16 mouse cellular contexts compared by ENCODE assay signal in the genomic region with DNA sequence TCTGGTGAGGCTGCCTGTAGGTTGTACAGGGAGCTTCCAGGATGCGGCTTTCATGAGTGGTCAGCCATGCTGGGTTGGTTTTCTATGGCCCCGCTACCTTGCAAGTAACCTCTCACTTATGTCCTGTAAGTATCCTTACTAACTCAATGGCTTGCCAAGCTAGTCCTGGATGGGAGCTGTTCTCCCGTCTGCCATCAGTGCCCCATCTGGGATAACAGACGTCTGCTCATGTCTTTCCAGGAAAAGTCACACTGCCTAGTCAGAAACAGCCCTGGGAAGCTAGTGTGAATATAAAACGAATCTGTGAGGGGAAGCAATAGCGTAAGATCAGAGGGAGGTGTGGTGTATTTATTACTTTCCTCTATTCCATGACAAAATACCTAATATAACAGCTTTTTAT.
A peak's percentile ranks its signal among the peaks of the same experiment; 100 is the strongest.
DNase-seq lines count a peak whose midpoint lies in the region; ATAC-seq and TF ChIP-seq lines count a peak whose summit lies in the region.
"Had no signal": no experiment of that assay in that cellular context is flagged by ENCODE, and none has a peak within 500 bp of the region (broad histone marks: within the 10 kb centered on the region; RNA-seq: fewer than 3 reads in every experiment).

No protein-coding gene starts in this region.

- H3K27ac ChIP-seq in midbrain, postnatal 0 days (ENCODE audit: low read depth, low read length): no peak overlapping the region
- no peak overlapping the region for H3K27ac ChIP-seq in midbrain, embryonic 14.5 days (replicated peaks; ENCODE audit: low read depth, low read length)
- peak overlapping the region; percentile 46; the same call in 1 of the 2 replicates for H3K27ac ChIP-seq in forebrain, embryonic 14.5 days (ENCODE audit: low read depth, low read length)
- no peak overlapping the region for H3K27ac ChIP-seq in hindbrain, postnatal 0 days
- H3K27ac ChIP-seq: embryonic facial prominence, embryonic 10.5 days; hindbrain, embryonic 13.5 days; midbrain, embryonic 12.5 days had no signal

- DNase-seq in midbrain, postnatal 0 days (ENCODE audit: low spot score): peak; percentile 5
- DNase-seq in midbrain, embryonic 14.5 days: no peak
- DNase-seq in forebrain, embryonic 14.5 days (ENCODE audit: low spot score): peak; percentile 85
- DNase-seq in layer of hippocampus, adult 18-20 months (ENCODE audit: low spot score in 2 of 2): peak; percentile 48 to 71
- peak; percentile 29 to 40 for DNase-seq in layer of hippocampus, postnatal 25 days (ENCODE audit: extremely low spot score in 1 of 2, low spot score in 1 of 2)
- no peak for DNase-seq in hindbrain, postnatal 0 days (ENCODE audit: low spot score)
- DNase-seq: adrenal gland, adult 2 months; heart, postnatal 14 days; liver had no signal

- H3K4me2 ChIP-seq in midbrain, postnatal 0 days (ENCODE audit: low read depth, low read length, poor library complexity, severe bottlenecking): no peak overlapping the region
- H3K4me2 ChIP-seq in midbrain, embryonic 14.5 days (ENCODE audit: low read length): no peak overlapping the region
- H3K4me2 ChIP-seq in forebrain, embryonic 14.5 days (ENCODE audit: low read length): no peak overlapping the region
- no peak overlapping the region for H3K4me2 ChIP-seq in hindbrain, postnatal 0 days (ENCODE audit: low read depth, low read length)
- H3K4me2 ChIP-seq: heart, embryonic 12.5 days; hindbrain, embryonic 13.5 days; midbrain, embryonic 12.5 days had no signal

- H3K9ac ChIP-seq in midbrain, postnatal 0 days (replicated peaks; ENCODE audit: low read length, poor library complexity, severe bottlenecking): no peak overlapping the region
- no peak overlapping the region for H3K9ac ChIP-seq in midbrain, embryonic 14.5 days (replicated peaks; ENCODE audit: low read length)
- no peak overlapping the region for H3K9ac ChIP-seq in forebrain, embryonic 14.5 days (ENCODE audit: low read length)
- no peak overlapping the region for H3K9ac ChIP-seq in hindbrain, postnatal 0 days (replicated peaks; ENCODE audit: low read length)
- H3K9ac ChIP-seq: heart, embryonic 12.5 days; hindbrain, embryonic 13.5 days; midbrain, embryonic 12.5 days had no signal

- H3K36me3 ChIP-seq in midbrain, postnatal 0 days (ENCODE audit: insufficient read depth, low read length): no peaks in the 10 kb centered on the region
- no peaks in the 10 kb centered on the region for H3K36me3 ChIP-seq in midbrain, embryonic 14.5 days (ENCODE audit: control insufficient read depth, insufficient read depth, low read length)
- H3K36me3 ChIP-seq in forebrain, embryonic 14.5 days (ENCODE audit: control insufficient read depth, insufficient read depth, low read length): no peaks in the 10 kb centered on the region
- H3K36me3 ChIP-seq in hindbrain, postnatal 0 days (ENCODE audit: insufficient read depth, low read length): no peaks in the 10 kb centered on the region
- H3K36me3 ChIP-seq: embryonic facial prominence, embryonic 10.5 days; heart, embryonic 12.5 days; hindbrain, embryonic 13.5 days; midbrain, embryonic 12.5 days had no signal

- no peak overlapping the region for H3K4me3 ChIP-seq in midbrain, postnatal 0 days (ENCODE audit: low read depth, low read length)
- H3K4me3 ChIP-seq in midbrain, embryonic 14.5 days (replicated peaks; ENCODE audit: low read depth, low read length): no peak overlapping the region
- no peak overlapping the region for H3K4me3 ChIP-seq in forebrain, embryonic 14.5 days (ENCODE audit: low read depth, low read length)
- no peak overlapping the region for H3K4me3 ChIP-seq in hindbrain, postnatal 0 days (ENCODE audit: low read length)
- H3K4me3 ChIP-seq: embryonic facial prominence, embryonic 10.5 days; heart, embryonic 12.5 days; hindbrain, embryonic 13.5 days; midbrain, embryonic 12.5 days had no signal

- no peak for TF ChIP-seq CTCF in midbrain, postnatal 0 days (IDR thresholded peaks at IDR 0.05)
- TF ChIP-seq CTCF in hindbrain, postnatal 0 days (IDR thresholded peaks at IDR 0.05; ENCODE audit: low read depth): no peak

- no peaks in the 10 kb centered on the region for H3K27me3 ChIP-seq in midbrain, postnatal 0 days (ENCODE audit: insufficient read depth, low read length)
- no peaks in the 10 kb centered on the region for H3K27me3 ChIP-seq in midbrain, embryonic 14.5 days (ENCODE audit: control insufficient read depth, insufficient read depth, low read length)
- no peaks in the 10 kb centered on the region for H3K27me3 ChIP-seq in forebrain, embryonic 14.5 days (replicated peaks; ENCODE audit: control insufficient read depth, insufficient read depth, low read length)
- H3K27me3 ChIP-seq in hindbrain, postnatal 0 days (ENCODE audit: insufficient read depth, low read length): no peaks in the 10 kb centered on the region
- H3K27me3 ChIP-seq: heart, embryonic 12.5 days; hindbrain, embryonic 13.5 days; midbrain, embryonic 12.5 days had no signal

- WGBS in midbrain, postnatal 0 days: 81% methylated on average over 6 of the region's 6 CpGs
- 73% methylated on average over 6 of the region's 6 CpGs for WGBS in midbrain, embryonic 14.5 days
- 59% methylated on average over 6 of the region's 6 CpGs for WGBS in forebrain, embryonic 14.5 days
- WGBS in hindbrain, postnatal 0 days: 58% methylated on average over 6 of the region's 6 CpGs

- no peaks in the 10 kb centered on the region for H3K9me3 ChIP-seq in midbrain, postnatal 0 days (ENCODE audit: low read length)
- no peaks in the 10 kb centered on the region for H3K9me3 ChIP-seq in midbrain, embryonic 14.5 days (ENCODE audit: control insufficient read depth, low read length)
- H3K9me3 ChIP-seq in forebrain, embryonic 14.5 days (replicated peaks; ENCODE audit: control insufficient read depth, low read length): no peaks in the 10 kb centered on the region
- H3K9me3 ChIP-seq in hindbrain, postnatal 0 days (ENCODE audit: low read length): no peaks in the 10 kb centered on the region
- H3K9me3 ChIP-seq: embryonic facial prominence, embryonic 10.5 days; heart, embryonic 12.5 days; hindbrain, embryonic 13.5 days; midbrain, embryonic 12.5 days had no signal

- H3K4me1 ChIP-seq in midbrain, postnatal 0 days (ENCODE audit: insufficient read depth, low read length): no peaks in the 10 kb centered on the region
- H3K4me1 ChIP-seq in midbrain, embryonic 14.5 days (ENCODE audit: control insufficient read depth, insufficient read depth, low read length): peaks cover 16% of the 10 kb centered on the region
- H3K4me1 ChIP-seq in forebrain, embryonic 14.5 days (ENCODE audit: control insufficient read depth, insufficient read depth, low read length): peaks cover 23% of the 10 kb centered on the region
- no peaks in the 10 kb centered on the region for H3K4me1 ChIP-seq in hindbrain, postnatal 0 days (ENCODE audit: insufficient read depth, low read length)
- H3K4me1 ChIP-seq: heart, embryonic 12.5 days had no signal

- ATAC-seq in midbrain, postnatal 0 days (ENCODE audit: low FRiP score): no peak
- no peak for ATAC-seq in midbrain, embryonic 14.5 days (ENCODE audit: low FRiP score, low TSS enrichment)
- ATAC-seq in forebrain, embryonic 14.5 days: peak; percentile 62; the same call in 1 of the 2 replicates
- no peak for ATAC-seq in megakaryocyte, adult 5-6 weeks (ENCODE audit: poor library complexity, severe bottlenecking)
- no peak for ATAC-seq in hindbrain, postnatal 0 days
- ATAC-seq: intestine, postnatal 0 days; lung, postnatal 0 days had no signal

Comparison
In these comparisons a context has a peak if more than half of its experiments do, and no peak if none do; other contexts are left out.
1. DNase-seq: peak in midbrain, postnatal 0 days (single experiment), forebrain, embryonic 14.5 days (single experiment), layer of hippocampus, adult 18-20 months (2 of 2) and layer of hippocampus, postnatal 25 days (2 of 2); none in midbrain, embryonic 14.5 days (single experiment) and hindbrain, postnatal 0 days (single experiment).